Mouse (Mus musculus): ENCODE data around the gene Rbfox2.

Gene Rbfox2

GRCm38 (mm10) chr15:77234296-77234695 is 72.5 kb downstream of the Rbfox2 start:
- in situ Hi-C loops (cut with MboI, MseI), result no loop called here

GRCm38 (mm10) chr15:77230144-77230543 is 76.7 kb downstream of the Rbfox2 start:
- in situ Hi-C loops (cut with MboI, MseI), result no loop called here

- in situ Hi-C loops (cut with MboI, MseI), result no loop called here
Observed at GRCm38 (mm10) chr15:77226831-77227354, 79.9 kb downstream of the Rbfox2 start.

- in situ Hi-C loops (cut with MboI, MseI), result no loop called here
Observed at GRCm38 (mm10) chr15:77225858-77226257, 80.9 kb downstream of the Rbfox2 start.

DNA sequence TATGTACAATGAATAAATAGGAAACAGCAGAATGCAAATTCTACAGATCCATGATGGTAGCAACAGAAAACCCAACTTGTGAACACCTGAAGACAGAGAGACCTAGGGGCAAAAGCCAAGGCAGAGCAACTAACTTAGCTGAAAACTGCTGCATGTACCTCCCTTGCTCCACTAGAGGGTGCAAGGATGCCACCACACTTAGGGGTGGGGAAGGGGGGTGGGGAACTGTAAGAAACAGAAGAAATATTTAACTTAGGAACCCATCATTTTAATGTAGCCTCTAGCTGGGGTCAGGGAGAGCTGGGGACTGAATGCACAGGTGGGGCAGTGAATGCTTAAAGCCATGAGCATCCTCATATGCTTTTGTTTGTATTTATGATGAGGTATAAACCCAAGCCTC is 81.5 kb downstream of the Rbfox2 start:
- in situ Hi-C loops (cut with MboI, MseI), result no loop called here

DNA sequence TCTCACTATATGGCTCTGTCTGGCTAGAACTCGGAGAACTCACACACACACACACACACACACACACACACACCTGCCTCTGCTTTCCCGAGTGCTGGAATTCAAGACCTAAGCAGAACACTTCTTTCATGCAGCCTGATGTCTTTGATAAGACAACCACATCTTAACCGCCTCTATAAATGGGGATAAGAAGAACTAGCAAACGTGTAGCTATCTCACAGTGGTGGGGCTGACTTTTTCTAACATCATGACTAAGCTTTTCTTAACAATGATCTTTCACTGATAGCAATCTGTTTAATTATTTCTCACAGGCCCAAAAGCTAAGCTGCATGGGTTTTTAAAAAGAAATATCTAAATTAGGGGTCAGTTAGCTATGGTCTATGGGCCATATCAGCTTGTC is 86.0 kb downstream of the Rbfox2 start:
- in situ Hi-C loops (cut with MboI, MseI), result no loop called here

DNA sequence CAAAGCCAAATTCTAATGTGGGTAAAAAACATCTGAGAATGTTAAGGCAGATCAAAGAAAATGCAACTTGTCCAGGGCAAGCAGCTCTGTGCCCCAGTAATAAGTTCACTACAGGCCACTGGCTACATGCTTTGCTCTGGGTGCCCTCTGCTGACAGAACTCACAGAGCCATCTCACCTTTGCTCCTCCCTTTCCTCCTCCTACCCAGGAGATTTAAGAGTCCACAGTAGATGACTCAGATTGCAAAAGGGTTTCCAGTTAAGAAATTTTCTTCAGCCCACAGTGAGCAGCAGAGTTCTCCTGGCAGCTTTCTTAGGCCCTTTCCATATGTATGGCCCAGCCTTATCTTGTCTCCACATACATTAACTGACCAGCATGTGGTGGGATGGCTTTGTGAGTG is 86.7 kb downstream of the Rbfox2 start:
- in situ Hi-C loops (cut with MboI, MseI), result no loop called here

GRCm38 (mm10) chr15:77219571-77219970 is 87.2 kb downstream of the Rbfox2 start:
- in situ Hi-C loops (cut with MboI, MseI), result no loop called here

GRCm38 (mm10) chr15:77218007-77218406 is 88.8 kb downstream of the Rbfox2 start:
- in situ Hi-C loops (cut with MboI, MseI), result no loop called here

DNA sequence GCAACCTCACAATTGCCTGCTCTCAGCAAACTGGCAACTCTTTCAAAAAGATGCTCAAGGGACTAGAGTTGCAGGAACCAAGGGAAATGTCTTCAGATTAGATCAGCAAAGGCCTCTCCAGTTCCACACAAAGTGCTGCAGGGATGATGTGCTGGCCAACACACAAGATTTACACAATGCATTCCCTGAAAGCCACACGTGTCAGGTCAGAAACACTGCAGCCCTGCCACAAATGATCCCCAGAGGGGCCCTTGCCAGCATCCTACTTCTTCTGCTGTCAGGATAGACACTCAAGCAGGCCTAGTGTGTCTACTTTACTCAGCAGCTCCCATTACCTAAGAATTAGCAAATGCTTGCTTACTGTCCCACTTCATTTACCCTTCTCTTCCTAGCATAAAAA is 89.3 kb downstream of the Rbfox2 start:
- in situ Hi-C loops (cut with MboI, MseI), result no loop called here

- in situ Hi-C loops (cut with MboI, MseI), result no loop called here
Observed at GRCm38 (mm10) chr15:77216704-77217103, 90.1 kb downstream of the Rbfox2 start.

DNA sequence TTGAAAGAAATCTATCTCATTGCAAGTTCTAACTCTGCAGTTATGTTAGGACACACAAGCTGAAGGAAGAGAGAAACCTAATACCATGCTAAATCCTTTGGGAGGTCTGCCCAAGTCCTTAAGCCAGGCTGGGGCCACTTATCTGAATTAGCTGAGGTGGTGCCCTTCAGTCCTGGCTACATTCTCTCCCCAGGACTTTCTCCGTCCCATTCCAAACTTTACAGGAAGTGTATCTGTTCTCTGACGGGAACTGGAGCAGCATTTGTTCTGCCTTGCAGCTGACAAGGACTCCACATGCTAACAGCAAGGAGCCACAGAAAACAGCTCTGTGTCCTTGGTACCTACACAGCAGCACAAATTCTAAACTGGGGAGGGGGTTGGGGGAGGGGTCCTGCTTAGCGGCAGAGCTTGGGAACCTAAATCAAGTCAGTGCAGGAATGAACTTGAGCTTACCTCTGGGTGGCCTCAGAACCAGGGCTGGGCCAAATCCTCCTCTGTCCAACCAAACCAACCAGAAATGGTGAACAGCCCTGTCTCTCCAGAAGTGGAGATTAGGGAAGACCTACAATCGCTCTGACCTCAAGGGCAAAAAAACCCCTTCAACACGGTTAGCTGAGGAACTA is 91.5 kb downstream of the Rbfox2 start:
- in situ Hi-C loops (cut with MboI, MseI), result no loop called here

DNA sequence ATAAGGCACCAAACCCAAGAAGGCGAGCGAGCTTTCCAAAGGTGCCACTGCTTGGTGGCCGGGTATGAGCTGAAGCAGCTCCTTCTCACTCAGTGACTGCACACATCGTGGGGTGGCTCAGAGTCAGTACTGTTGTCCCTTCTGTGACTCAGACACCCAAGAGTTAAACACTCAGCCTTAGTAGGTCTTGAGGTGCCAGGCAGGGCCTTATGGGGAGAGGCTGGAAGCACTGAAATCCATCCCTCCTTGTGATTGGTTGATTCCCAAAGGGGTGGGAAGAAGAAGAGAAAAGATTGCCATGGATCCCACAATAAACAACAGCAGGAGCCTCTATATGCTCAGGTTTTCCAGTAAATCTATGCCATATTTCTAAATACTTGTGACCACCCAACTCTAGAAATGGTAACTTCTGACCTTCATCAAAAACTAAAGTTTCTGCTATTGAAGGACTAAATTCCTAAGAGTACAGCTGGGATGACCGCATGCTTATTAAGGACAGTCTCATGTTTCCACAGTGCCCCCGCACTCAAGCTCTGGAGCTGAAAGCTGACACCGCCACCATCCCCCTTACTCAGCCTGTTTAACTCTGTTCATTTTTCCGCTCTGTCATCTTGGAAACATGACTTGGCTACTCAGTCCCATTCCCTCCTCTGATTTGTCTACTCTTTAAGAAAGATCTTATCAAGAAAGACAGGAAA is 92.2 kb downstream of the Rbfox2 start:
- in situ Hi-C loops (cut with MboI, MseI), result no loop called here

DNA sequence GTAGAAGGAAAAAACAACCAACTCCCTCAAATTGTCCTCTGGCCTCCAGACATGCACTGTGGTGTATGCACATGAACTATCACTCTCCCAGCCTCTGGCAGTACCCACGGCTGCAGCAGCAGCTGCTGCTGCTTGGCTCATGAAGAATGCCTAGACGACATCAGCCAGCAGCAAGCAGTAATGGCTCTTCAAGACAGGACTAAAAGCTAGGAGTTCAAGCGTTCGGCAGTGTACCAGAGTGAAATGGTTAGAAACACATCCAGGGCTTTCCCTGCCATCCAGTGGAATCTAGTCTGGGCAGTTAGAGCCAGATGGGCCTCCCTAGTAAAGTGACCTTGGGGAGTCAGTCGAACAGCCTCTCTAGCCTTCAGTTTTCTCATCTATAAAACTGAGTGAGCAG is 93.0 kb downstream of the Rbfox2 start:
- in situ Hi-C loops (cut with MboI, MseI), result no loop called here

DNA sequence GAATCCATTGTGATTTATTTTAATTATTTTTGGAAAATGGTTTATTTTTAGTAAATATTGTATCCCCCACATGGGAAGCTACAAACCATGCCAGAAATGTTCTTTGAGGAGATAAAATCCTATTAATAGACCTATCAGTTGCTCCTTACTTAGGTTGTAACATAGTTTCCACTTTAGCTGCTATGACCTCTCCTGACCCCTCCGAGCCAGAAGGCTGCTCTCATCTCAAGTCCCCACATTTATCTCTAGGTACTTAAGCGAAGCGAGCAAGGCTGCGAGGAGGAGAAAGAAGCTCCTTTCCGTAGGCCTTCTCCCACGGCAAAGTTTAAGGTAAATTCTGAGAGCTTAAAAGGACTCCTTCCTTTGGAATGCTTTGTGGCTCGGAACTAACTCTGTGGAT is 94.0 kb downstream of the Rbfox2 start:
- in situ Hi-C loops (cut with MboI, MseI), result no loop called here

- in situ Hi-C loops (cut with MboI, MseI), result no loop called here
Observed at GRCm38 (mm10) chr15:77212217-77212757, 94.5 kb downstream of the Rbfox2 start.

GRCm38 (mm10) chr15:77206996-77207395 is 99.8 kb downstream of the Rbfox2 start:
- in situ Hi-C loops (cut with MboI, MseI), result no loop called here

- in situ Hi-C loops (cut with MboI, MseI), result no loop called here
Observed at GRCm38 (mm10) chr15:77204951-77205350, 101.9 kb downstream of the Rbfox2 start.

GRCm38 (mm10) chr15:77203255-77203981 is 103.4 kb downstream of the Rbfox2 start:
- in situ Hi-C loops (cut with MboI, MseI), result no loop called here

- in situ Hi-C loops (cut with MboI, MseI), result no loop called here
Observed at GRCm38 (mm10) chr15:77202881-77203254, 103.9 kb downstream of the Rbfox2 start.

DNA sequence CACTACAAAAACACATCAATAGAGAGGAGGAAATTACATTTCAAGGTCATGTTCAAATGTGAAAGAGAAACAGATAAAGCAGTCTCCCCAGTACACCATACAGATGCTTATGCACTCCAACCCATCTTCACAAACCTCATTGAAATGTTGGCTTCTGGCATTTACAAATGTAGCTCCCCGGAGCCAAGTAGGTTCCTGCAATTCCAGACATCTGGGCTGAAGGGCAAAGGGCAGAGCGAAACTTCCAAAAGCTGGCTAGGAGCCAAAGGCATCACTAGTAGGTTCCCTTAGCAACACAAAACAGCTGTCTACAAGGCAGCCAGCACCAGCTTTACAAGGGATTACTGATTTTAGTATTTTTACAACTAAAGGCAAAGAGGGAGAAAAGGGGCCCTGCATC is 104.6 kb downstream of the Rbfox2 start:
- in situ Hi-C loops (cut with MboI, MseI), result no loop called here

DNA sequence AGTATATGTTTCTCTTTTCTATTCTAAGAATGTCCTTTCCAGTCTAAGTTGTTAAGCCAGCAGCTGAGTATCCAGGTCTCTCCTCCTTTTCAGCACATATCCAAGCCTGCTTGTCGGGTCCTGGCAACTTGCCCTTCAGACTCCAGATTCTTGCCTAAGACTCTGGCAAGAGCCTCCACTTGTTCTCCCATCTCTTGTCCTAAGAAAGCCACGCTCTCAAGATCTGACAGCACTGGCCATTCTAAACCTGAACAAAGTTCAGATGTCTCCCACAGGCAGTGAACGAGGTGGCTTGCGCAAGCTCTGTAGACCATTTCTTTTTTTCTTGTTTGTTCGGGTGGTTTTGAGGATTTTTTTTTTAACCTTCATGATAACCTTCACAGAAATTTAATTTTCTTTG is 110.0 kb downstream of the Rbfox2 start:
- in situ Hi-C loops (cut with MboI, MseI), result no loop called here

Measured in T-helper 2 cell (primary cell).